Mouse (Mus musculus): ENCODE measurements at regions not wholly inside any gene's neighbourhood (a gene's known extent, or its start where the extent isn't known, plus 50 kb on each side); places are given as distances from the start of the nearest gene placed in this dataset.

- TF ChIP-seq CTCF (IDR thresholded peaks at IDR 0.05) (no peak), EP300 (IDR thresholded peaks at IDR 0.05; ENCODE audit: insufficient read depth, low read depth, low read length) (no peak)
Measured at GRCm38 (mm10) chr8:35985152-35985689, 219.6 kb downstream of the Gm19410 start.

Measured in heart, adult 2 months (tissue).